Mouse (Mus musculus) intestine, embryonic 14.5 days (tissue): ENCODE results near the gene Kif15. TPM values are rescaled to one million over a fixed set of nuclear protein-coding genes. Genes with fewer than 3 reads are reported as not detected.

ENCODE experiments used
- ATAC-seq: fragments of 200-750 bp; cut with Nextera tagmentation; replicated peaks from 2 replicates; pipeline ENCODE4 v1.8.0; 2017; ENCODE audit warnings: low read depth, moderate number of reproducible peaks, moderate TSS enrichment, moderate library complexity; ENCODE audit not compliant: low FRiP score, low TSS enrichment
- DNase-seq: peaks from one replicate; pipeline ENCODE4 v3.0.0-alpha.2; 2018; ENCODE audit warnings: low spot score
- H3K27ac ChIP-seq: fragments of 300-500 bp; sonication (generic); 2 replicates; pipeline ENCODE4 v1.5.1; 2014; ENCODE audit warnings: low read depth, mild to moderate bottlenecking, control low read depth
- H3K27me3 ChIP-seq: fragments of 300-500 bp; sonication (generic); replicated peaks from 2 replicates; pipeline ENCODE4 v1.6.1; 2014; ENCODE audit warnings: low read length, control low read depth; ENCODE audit not compliant: control insufficient read depth, insufficient read depth
- H3K36me3 ChIP-seq: fragments of 300-500 bp; sonication (generic); 2 replicates; pipeline ENCODE4 v1.6.1; 2014; ENCODE audit warnings: low read length, control low read depth; ENCODE audit not compliant: control insufficient read depth, insufficient read depth
- H3K4me1 ChIP-seq: fragments of 300-500 bp; sonication (generic); replicated peaks from 2 replicates; pipeline ENCODE4 v1.6.1; 2014; ENCODE audit warnings: low read length, control low read depth, mixed read lengths; ENCODE audit not compliant: control insufficient read depth, insufficient read depth
- H3K4me2 ChIP-seq: fragments of 300-500 bp; sonication (generic); 2 replicates; pipeline ENCODE4 v1.6.1; 2014; ENCODE audit warnings: low read length
- H3K4me3 ChIP-seq: fragments of 300-500 bp; sonication (generic); 2 replicates; pipeline ENCODE4 v1.5.1; 2014; ENCODE audit warnings: low read depth, low read length, control low read depth, mixed read lengths
- H3K9ac ChIP-seq: fragments of 300-500 bp; sonication (generic); 2 replicates; pipeline ENCODE4 v1.6.1; 2014; ENCODE audit warnings: mild to moderate bottlenecking, low read length
- H3K9me3 ChIP-seq: fragments of 300-500 bp; sonication (generic); 2 replicates; pipeline ENCODE4 v1.6.1; 2016; ENCODE audit warnings: low read length, control low read depth; ENCODE audit not compliant: control insufficient read depth
- WGBS: fragments of 180-500 bp; shearing (Covaris S2); extraction: QIAGEN DNeasy Blood & Tissue Kit; methylation state at CpG from one replicate; pipeline ENCODE4 v1.1.7; 2014; 5-methylcytosine and 5-hydroxymethylcytosine counted together
- polyA plus RNA-seq: library from polyadenylated mRNA; unstranded; fragments of >200 nt; fragmentation: Nextera tagmentation; extraction: Ambion mirVana; gene quantifications from 2 replicates; pipeline ENCODE4 v1.2.1, GENCODE M21; 2014

The Kif15 gene
- 50.4 and 53.0 TPM in 2 replicates for polyA plus RNA-seq

DNA sequence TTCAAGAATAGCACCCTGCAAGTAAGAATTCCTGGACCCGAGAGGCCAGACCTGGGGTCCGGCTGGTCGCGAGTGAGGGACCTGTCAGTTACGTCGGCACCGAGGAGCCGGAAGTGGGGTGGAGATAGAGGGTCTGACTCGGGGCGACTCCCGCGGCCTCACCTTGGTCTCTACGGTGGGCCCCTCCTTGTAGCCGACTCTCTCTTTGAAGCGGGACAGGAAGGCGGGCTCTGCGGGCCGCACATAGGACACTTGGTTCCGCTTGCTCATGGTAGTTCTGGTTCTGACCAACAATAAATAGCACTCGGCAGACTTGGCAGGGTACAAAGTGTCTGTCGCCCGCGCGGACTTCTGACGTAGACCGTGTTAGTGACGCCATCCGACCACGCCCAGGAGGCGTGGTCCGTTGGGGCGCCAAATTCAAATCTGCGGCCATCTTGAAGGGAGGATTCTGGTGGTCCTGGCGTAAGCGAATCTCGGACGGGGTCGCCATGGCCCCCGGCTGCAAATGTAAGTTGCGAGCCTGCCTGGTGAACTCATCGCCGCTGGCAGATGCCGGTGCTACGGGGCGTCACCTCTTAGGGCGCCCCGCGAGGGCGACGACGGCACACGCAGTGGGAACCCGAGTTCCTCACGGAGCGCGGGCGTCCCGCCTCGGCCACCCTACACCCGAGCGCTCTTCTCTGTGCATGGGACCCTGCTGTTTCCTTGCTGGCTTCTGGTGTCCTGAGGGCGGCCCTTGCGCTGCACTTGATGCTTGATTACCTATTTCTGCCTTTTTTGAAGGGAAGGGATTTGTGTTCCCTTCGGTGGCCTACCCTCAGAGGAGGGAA lies at the start of gene Kif15, which contains the start of gene 1110059G10Rik:
Kif15 (plus strand) TSS at position 404 of the 833 bp plus-strand sequence.
1110059G10Rik (minus strand) TSS at position 358 of the 833 bp plus-strand sequence.
- no peaks in the 10 kb centered on the region for H3K27me3 ChIP-seq
- ATAC-seq (peak; percentile 97), DNase-seq (peak; percentile 100)
- no peaks in the 10 kb centered on the region for H3K9me3 ChIP-seq
- under 1% methylated on average over 60 of the region's 64 CpGs for whole genome bisulfite sequencing
- peak within 1 kb of the TSS; percentile 94 for H3K4me2 ChIP-seq
- peaks cover 14% of the 10 kb centered on the region for H3K4me1 ChIP-seq
- peaks cover 15% of the 10 kb centered on the region for H3K36me3 ChIP-seq
- H3K9ac ChIP-seq, result peak within 1 kb of the TSS; percentile 79
- peak within 1 kb of the TSS; percentile 51 for H3K27ac ChIP-seq
- peak within 1 kb of the TSS; percentile 99 for H3K4me3 ChIP-seq

DNA sequence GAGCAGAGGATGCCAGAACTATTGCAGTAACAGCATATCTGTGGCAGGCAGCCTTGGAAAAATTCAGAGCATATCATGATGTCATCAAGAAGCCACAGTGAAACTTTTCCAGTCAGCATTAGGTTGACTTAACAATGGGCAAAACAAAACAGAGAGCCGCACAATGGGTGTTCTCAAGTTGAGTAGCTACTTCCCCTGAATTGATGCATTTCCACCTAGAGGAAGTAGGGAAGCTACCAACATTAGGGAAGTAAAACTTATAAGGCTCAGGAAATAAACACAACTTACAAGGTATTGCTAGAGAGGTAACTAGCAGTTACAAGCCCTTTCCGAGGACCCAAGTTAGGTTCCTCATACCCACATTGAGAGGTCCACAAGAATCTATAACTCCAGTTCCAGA lies 49.8 kb upstream of the Kif15 start:
- no peak overlapping the region for H3K4me2 ChIP-seq
- no peaks in the 10 kb centered on the region for H3K9me3 ChIP-seq
- DNase-seq, result no peak
- no peak overlapping the region for H3K9ac ChIP-seq
- H3K4me1 ChIP-seq, result no peaks in the 10 kb centered on the region; the same call in 1 of the 2 replicates
- no peak overlapping the region for H3K27ac ChIP-seq
- no peak for ATAC-seq
- 90% methylated on average over 2 of the region's 2 CpGs for WGBS
- no peak overlapping the region for H3K4me3 ChIP-seq
- H3K36me3 ChIP-seq, result no peaks in the 10 kb centered on the region
- H3K27me3 ChIP-seq, result no peaks in the 10 kb centered on the region

DNA sequence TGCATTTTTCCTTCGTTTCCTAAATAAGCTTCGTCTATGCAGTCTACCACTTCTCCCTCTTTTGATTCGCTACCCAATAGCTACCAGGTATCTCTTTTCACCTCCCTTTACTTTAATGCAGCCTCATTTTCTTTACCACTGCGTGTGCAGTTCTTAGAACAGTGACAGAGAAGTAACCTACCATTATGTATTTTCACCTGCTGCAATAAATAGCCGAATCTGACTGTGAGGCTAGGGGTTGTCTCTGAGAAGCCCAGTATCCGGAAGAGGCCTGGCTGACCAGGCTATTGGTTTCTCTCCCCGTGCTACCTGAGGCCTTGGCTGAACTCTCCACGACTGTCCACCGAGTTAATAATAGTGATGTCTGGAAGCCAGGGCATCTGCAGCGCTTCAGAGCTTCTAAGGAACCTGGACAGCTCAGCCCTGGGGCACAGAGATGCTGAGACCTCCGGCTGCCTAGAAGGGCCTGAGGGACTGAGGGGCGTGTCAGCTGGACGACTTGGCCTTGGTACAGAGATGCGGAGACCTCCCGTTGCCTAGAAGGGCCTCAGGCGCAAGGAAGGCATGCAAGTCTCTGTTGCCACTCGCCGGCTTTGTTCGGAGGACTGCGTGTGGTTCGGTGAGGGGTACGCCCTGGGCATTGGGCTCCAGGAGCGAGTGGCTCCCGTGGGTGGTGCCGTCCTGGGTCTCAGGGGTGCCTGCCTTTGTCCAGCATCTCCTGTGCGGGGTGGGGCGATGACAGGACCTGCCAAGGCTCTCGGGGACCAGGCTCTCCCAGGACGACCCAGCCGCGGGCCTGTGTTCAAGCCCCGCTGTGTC lies 47.9 kb upstream of the Kif15 start:
- Histone ChIP-seq H3K4me1 (no peaks in the 10 kb centered on the region; the same call in 1 of the 2 replicates), H3K4me2 (peak overlapping the region; percentile 79), H3K36me3 (0 out of 2 replicates have a peak, but pooled peaks cover 3% of the 10 kb centered on the region), H3K9ac (peak overlapping the region; percentile 60), H3K4me3 (peak overlapping the region; percentile 56), H3K27me3 (no peaks in the 10 kb centered on the region), H3K27ac (no peak overlapping the region), H3K9me3 (peaks cover 4% of the 10 kb centered on the region; the same call in 1 of the 2 replicates)
- peak; percentile 85 for DNase-seq
- peak; percentile 93 for ATAC-seq
- 15% methylated on average over 32 of the region's 32 CpGs for WGBS

DNA sequence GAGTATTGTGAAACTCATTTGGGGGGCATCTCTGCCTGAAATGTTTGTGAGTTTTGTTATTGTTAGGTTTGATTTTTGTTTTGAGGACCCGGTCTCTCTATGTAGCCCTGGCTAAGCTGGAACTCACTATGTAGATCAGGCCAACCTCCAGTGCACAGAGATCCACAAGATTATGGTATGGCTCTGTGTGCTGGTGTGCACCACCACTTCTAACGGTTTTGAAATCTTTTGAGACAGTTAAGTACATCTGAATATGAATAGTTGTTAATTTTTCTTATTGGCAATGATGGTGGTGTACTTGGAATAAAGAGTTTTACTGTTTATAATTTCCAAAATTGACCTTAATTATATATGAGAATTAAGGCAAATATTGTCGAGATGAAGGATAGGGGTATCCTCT lies 28.4 kb upstream of the Kif15 start:
- Histone ChIP-seq H3K4me1 (peaks cover 4% of the 10 kb centered on the region), H3K36me3 (peaks cover 29% of the 10 kb centered on the region), H3K9ac (peak overlapping the region; percentile 96), H3K9me3 (no peaks in the 10 kb centered on the region), H3K4me2 (peak overlapping the region; percentile 74), H3K27ac (no peak overlapping the region), H3K27me3 (no peaks in the 10 kb centered on the region), H3K4me3 (peak overlapping the region; percentile 69)
- no peak for DNase-seq
- ATAC-seq, result no peak
- WGBS, result 22% methylated on average over 3 of the region's 3 CpGs

DNA sequence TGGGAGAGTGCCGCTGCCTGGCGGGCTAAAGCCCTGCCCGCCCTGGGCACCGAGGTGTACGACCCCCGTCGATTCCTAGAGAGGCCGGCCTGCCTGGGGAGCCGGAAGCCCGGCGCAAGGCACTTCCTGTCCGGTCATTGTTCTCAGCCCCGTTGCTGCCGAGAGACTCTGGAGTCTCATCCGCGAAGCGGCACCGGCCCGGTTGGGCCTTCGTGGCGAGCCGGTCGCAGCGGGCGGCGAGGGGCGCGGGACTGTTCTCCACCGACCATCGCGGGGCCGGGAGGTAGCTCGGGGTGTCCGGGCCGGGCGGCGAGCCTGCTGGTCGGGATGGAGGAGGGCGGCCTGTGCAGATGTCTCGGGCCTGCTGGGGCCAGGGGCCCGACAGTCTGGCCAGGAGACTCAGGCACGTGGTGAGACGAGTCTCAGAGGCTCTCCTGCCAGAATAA lies 27.9 kb upstream of the Kif15 start, which contains the start of gene Zfp105:
Zfp105 (plus strand) TSS at position 137 of the 446 bp plus-strand sequence.
- H3K4me3 ChIP-seq, result peak within 1 kb of the TSS; percentile 69
- peak within 1 kb of the TSS; percentile 74 for H3K4me2 ChIP-seq
- H3K9ac ChIP-seq, result peak within 1 kb of the TSS; percentile 96
- H3K27me3 ChIP-seq, result no peaks in the 10 kb centered on the region
- peaks cover 4% of the 10 kb centered on the region for H3K4me1 ChIP-seq
- ATAC-seq, result peak; percentile 97
- DNase-seq, result peak; percentile 89
- 1% methylated on average over 43 of the region's 43 CpGs for WGBS
- peaks cover 34% of the 10 kb centered on the region for H3K36me3 ChIP-seq
- no peaks in the 10 kb centered on the region for H3K9me3 ChIP-seq
- peak within 1 kb of the TSS; percentile 76 for H3K27ac ChIP-seq

DNA sequence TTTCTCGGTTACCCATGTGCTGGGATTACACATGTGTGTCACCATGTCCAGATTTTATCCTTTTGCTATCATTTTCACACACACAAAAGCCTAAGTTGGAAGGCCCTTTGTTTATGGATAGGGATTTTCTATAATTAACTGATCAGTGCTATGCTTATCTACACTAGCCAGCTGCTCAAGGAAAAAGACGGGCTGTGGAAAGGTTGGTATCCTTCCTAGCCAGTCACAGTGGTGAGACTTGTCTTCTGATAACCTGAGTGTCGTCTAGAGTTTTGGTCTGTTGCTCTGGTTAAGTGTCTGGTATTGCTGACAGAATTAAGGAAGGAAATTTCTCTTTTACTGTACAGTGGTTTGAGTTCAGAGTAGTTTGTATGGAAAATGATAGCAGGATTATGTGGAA lies 21.9 kb upstream of the Kif15 start:
- 93% methylated on average over 3 of the region's 3 CpGs for WGBS
- Histone ChIP-seq H3K36me3 (peaks cover 75% of the 10 kb centered on the region), H3K9me3 (peaks cover 8% of the 10 kb centered on the region), H3K4me2 (no peak overlapping the region), H3K9ac (no peak overlapping the region), H3K4me1 (peaks cover under 1% of the 10 kb centered on the region), H3K4me3 (no peak overlapping the region), H3K27me3 (no peaks in the 10 kb centered on the region), H3K27ac (no peak overlapping the region)
- ATAC-seq (no peak), DNase-seq (no peak)

DNA sequence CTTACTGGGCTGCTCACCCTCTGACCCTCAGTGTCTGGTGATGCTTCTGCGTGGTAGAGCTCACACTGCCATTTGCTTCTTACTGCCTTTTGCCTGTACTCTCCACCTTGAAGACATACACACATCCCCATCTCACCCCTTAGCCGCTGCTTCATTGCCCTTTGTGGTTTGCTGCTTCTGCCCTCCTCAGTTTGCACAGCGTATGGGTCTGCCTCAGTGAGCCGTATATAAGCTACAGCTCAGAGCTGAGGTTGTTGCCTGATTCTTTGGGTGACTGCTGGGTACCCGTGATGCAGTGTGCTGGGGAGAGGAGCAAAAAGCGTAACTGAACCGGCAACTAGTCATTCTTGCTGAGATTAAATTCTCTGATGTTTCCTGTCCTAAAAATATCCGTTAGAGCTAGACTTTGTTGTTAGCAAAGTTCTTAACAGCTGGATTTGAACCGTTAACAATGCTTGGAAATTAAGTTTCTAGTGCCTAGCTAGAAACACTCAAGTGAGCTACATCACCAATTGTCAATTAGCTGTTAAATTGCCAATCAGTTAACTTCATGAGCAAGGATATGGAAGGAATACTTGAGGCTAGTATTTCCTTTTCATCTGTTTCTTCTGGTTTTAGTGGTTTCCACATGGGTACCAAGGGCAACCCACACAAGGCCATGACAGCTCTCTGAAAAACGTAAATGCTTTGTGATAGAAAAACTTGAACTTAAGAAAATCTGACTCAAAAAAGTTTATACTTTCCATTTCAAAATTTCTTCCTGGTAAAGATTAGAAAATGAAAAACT lies 47.8 kb downstream of the Kif15 start:
- H3K36me3 ChIP-seq, result peaks cover 89% of the 10 kb centered on the region
- H3K27me3 ChIP-seq, result no peaks in the 10 kb centered on the region
- H3K27ac ChIP-seq, result no peak overlapping the region
- WGBS, result 95% methylated on average over 10 of the region's 10 CpGs
- no peaks in the 10 kb centered on the region for H3K9me3 ChIP-seq
- ATAC-seq, result no peak
- no peak overlapping the region for H3K9ac ChIP-seq
- H3K4me1 ChIP-seq, result no peaks in the 10 kb centered on the region
- no peak for DNase-seq
- H3K4me2 ChIP-seq, result no peak overlapping the region
- no peak overlapping the region for H3K4me3 ChIP-seq

DNA sequence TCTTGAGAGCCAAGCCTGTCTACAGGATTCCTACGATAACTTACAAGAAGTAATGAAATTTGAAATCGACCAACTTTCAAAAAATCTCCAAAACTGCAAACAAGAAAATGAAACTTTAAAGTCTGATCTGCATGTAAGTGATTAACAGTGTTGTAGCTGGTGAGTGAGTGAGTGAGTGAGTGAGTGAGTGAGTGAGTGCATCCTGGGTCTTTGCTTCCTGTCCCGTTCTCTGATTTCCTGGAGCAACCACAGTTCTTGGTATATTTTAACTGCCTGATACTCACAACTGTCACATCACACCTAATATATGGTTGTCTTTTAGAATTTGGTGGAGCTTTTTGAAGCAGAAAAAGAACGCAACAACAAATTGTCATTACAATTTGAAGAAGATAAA lies 48.3 kb downstream of the Kif15 start:
- WGBS, result 94% methylated on average over 4 of the region's 4 CpGs
- peaks cover 89% of the 10 kb centered on the region for H3K36me3 ChIP-seq

More for the DNA sequence above, 48.3 kb downstream of the Kif15 start:
- no peak overlapping the region for H3K4me3 ChIP-seq
- no peaks in the 10 kb centered on the region for H3K27me3 ChIP-seq
- H3K9me3 ChIP-seq, result no peaks in the 10 kb centered on the region
- H3K9ac ChIP-seq, result no peak overlapping the region
- H3K4me1 ChIP-seq, result no peaks in the 10 kb centered on the region
- H3K27ac ChIP-seq, result no peak overlapping the region
- DNase-seq, result no peak
- no peak for ATAC-seq
- H3K4me2 ChIP-seq, result no peak overlapping the region
